ENCODE assay signal across 9 mouse cellular contexts in the genomic region with DNA sequence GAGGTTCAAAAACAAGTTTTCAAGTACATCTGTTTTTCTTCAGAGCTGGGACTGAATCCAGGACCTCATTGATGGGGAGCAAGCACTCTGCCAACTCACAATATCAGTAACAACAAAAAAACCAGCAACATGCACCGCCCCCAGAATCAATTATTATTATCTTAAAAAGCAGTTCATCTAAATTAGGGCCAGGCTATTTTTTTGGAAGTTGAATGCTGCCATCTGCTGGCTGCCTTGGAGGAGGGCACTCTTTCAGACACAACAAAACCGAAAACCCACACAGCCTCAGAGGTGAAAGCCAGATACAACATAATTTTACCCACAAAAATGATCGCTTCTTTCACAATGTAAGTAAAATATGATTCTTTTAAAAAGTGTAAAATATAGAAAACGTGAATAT.
A peak's percentile ranks its signal among the peaks of the same experiment; 100 is the strongest.
DNase-seq lines count a peak whose midpoint lies in the region; ATAC-seq lines count a peak whose summit lies in the region.
"Had no signal": no experiment of that assay in that cellular context is flagged by ENCODE, and none has a peak within 500 bp of the region (broad histone marks: within the 10 kb centered on the region; RNA-seq: fewer than 3 reads in every experiment).

No protein-coding gene starts in this region.

- no peak overlapping the region for H3K4me2 ChIP-seq in embryonic facial prominence, embryonic 11.5 days (ENCODE audit: low read depth, low read length)

- WGBS in embryonic facial prominence, embryonic 11.5 days: 30% methylated on average over 4 of the region's 4 CpGs

- H3K27me3 ChIP-seq in embryonic facial prominence, embryonic 11.5 days (ENCODE audit: control insufficient read depth, insufficient read depth, low read length): no peaks in the 10 kb centered on the region
- H3K27me3 ChIP-seq: CH12.LX had no signal

- H3K4me1 ChIP-seq in embryonic facial prominence, embryonic 11.5 days (ENCODE audit: control insufficient read depth, insufficient read depth, low read length): no peaks in the 10 kb centered on the region

- H3K27ac ChIP-seq in embryonic facial prominence, embryonic 11.5 days (replicated peaks; ENCODE audit: low read depth, low read length): no peak overlapping the region

- no peaks in the 10 kb centered on the region for H3K36me3 ChIP-seq in embryonic facial prominence, embryonic 11.5 days (replicated peaks; ENCODE audit: control insufficient read depth, insufficient read depth, low read depth, low read length)

- H3K9ac ChIP-seq in embryonic facial prominence, embryonic 11.5 days (replicated peaks; ENCODE audit: low read length): no peak overlapping the region

- no peak for ATAC-seq in frontal cortex, adult (ENCODE audit: low TSS enrichment)
- ATAC-seq in embryonic facial prominence, embryonic 11.5 days (replicated peaks; ENCODE audit: insufficient number of reproducible peaks, low FRiP score, low TSS enrichment, low read depth): no peak

- no peak overlapping the region for H3K4me3 ChIP-seq in embryonic facial prominence, embryonic 11.5 days (ENCODE audit: low read depth, low read length)

- DNase-seq in frontal cortex, postnatal 36 days (ENCODE audit: low spot score in 2 of 2): peak; percentile 8 to 19
- DNase-seq in urinary bladder, postnatal 14 days (ENCODE audit: low spot score): peak; percentile 23
- no peak for DNase-seq in urinary bladder, adult 2 months (ENCODE audit: low spot score)
- DNase-seq in embryonic facial prominence, embryonic 11.5 days (ENCODE audit: low spot score): peak; percentile 43
- peak; percentile 21 to 63 for DNase-seq in layer of hippocampus, postnatal 25 days (ENCODE audit: extremely low spot score in 1 of 2, low spot score in 1 of 2)
- DNase-seq in mesoderm, embryonic 11.5 days (ENCODE audit: low read depth, low spot score): peak; percentile 23
- no peak for DNase-seq in spleen, adult 12 weeks (ENCODE audit: low spot score)

- H3K9me3 ChIP-seq in embryonic facial prominence, embryonic 11.5 days (replicated peaks; ENCODE audit: control insufficient read depth, low read length): no peaks in the 10 kb centered on the region

Comparison
In these comparisons a context has a peak if more than half of its experiments do, and no peak if none do; other contexts are left out.
1. DNase-seq: peak in frontal cortex, postnatal 36 days (2 of 2), urinary bladder, postnatal 14 days (single experiment), embryonic facial prominence, embryonic 11.5 days (single experiment), layer of hippocampus, postnatal 25 days (2 of 2) and mesoderm, embryonic 11.5 days (single experiment); none in urinary bladder, adult 2 months (single experiment) and spleen, adult 12 weeks (single experiment).